Mouse (Mus musculus): ENCODE data around the gene Ccdc148. TPM values are rescaled to one million over a fixed set of nuclear protein-coding genes. Genes with fewer than 3 reads are reported as not detected.

The Ccdc148 gene
- total RNA-seq, 1 experiment from 2014 or later, result 1.3 TPM

DNA sequence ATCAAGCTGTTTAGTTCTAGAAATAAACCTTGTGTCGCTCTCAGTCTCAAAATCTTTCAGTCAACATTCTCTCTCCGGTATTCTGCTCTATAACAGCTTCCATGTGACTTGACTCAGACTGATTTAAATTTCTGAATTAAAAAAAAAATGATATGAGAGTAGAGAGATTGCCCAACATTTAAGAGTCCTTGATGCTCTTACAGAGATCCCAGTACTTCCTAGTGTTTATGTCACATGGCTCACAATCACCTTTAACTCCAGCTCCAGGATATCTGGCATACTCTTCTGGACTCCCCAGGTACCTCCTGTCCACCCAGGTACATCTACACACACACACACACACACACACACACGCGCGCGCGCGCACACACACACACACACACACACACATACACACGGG is 248.1 kb downstream of the Ccdc148 start:
- DNase-seq, result no peak

DNA sequence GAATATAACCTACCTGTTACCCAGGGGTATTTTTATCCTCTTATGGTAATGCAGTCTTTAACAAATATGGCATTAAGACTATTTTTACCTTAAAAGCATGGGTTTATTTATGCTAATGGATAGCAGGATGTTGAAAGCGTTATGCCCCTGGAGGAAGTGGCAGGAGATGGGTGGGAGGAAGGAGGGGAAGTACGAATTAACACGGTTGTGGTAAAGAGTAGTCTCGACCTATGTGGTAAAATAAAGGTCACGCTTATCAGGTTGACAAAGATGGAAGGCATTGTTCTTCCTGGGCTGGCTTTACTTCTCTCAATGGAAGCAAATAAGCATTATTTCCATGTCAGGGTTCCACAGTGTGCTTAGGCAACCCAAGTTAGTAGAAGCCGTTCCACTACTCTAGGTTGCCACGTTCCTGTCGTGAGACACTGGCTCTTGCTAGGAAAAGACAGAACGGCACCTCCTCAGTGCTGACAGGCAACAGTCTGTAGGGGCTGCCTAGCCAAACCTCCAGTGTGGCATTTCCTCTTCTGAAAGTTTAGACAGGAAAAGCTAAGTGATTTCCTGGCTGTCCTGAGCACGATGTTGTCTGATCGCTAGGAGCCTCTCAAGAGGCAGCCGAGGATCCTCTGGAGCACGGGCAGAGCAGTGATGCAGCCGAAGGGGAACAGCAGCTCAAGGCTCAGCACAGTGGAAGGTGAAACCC is 253.5 kb downstream of the Ccdc148 start:
- no peak for DNase-seq

DNA sequence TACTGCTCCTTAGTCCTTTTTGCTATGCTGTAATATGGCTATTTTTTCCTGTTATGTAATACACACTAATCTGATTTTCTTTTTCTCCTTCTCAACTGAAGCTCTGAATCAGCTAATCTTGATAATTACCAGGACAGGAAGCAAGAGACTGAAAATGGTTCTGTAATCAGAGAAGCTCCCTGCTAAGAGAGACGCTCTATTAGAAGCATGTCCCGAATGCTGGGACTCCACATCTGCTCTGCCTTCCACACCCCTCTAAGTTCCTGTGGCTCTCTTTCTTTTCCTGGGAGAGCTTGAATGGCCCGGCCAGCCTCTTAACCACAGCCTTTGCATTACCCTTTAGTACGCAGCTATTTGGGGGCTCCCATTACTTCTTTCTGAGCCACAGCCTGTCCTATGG is 255.4 kb downstream of the Ccdc148 start:
- DNase-seq, result no peak

DNA sequence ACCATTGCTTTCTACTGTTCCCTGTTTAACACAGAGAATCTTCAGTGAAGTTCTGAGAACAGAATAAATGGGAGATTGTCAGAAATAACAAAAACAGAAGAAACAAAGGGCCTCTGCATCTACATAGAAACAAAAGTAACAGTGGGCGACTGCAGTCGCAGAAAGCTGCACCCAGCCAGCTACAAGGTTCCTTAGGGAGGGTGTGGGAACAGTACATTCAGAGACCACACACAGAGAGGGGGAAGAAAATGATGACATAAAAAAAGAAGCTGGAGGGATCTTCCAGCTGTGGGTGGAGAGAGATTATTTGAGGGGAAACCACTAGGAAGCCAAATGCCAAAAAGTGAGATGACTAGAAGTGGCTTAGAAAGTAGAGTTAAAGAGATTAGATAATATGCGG is 280.6 kb downstream of the Ccdc148 start:
- no peak for DNase-seq

DNA sequence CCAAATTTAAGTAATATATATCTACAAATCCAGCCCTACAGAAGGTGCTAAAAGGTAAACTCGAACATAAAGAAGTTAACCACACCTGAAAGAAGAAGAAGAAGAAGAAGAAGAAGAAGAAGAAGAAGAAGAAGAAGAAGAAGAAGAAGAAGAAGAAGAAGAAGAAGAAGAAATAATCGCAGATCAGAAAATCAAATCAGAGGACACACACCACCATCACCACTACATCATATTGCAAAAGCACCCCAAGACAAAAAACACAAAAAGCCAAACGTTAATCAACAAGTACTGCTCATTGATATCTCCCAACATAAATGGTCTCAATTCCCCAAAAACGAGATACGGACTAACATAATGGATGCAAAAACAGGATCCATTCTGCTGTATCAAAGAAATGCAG is 301.3 kb downstream of the Ccdc148 start, which contains the start of gene Gm11099:
TSS of gene Gm11099 (plus strand) at position 301 of the 400 bp plus-strand sequence.
- DNase-seq, result no peak

DNA sequence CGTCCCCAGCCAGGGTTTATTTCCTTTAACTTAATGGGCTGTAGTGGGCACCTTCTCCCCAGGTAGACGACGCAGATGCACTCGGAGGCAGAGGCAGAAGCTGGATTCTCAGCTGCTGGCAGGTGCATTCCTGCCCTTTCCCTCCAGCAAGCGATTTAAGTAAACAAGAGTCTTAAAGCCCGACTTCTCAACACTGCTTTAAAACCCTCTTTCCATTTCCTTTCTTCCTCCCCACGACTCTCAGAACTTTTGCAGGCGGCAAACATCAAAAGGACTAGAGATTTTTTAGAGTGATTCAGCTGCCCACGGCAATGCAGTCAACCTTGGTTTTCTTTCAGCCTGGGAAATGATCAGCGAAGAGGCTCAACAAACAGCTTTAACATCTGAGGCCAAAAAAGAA is 316.0 kb downstream of the Ccdc148 start:
- DNase-seq, result no peak

DNA sequence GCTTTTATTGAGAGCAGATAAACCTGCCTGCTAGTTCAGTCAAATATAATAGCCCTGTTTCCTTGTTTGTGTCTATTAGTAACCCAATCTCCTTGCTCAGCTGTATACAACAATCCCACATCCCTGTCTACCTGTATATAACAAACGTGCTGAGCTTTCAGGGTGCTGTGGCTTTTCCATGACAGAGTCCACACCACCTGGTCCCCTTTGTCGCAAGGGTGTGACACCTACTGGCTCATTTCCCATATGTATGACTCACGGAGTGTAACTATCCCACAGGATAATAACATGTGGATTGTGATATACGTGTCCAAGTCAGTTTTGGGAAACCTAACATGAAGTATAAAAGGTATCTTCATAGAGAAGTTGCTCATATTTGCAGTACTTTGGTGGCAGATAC is 318.0 kb downstream of the Ccdc148 start:
- no peak for DNase-seq

DNA sequence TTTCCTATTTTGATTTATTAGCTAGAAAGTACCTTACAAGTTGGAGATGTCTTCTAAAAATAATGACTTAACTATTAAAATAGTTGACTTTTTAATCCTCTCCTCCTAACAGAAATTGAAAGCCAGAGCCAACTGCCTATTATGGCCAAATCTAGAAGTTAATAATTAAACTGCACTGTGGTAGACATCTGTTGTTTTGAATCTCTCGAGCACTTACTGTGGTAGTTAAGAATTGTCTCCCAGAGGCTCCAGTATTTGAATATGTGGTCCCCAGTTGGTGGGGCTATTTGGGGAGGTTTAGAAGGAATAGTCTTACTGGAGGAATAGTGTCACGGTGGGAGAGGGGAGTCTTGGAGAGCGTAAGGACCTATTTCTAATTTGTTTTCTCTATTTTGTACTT is 319.5 kb downstream of the Ccdc148 start:
- no peak for DNase-seq

DNA sequence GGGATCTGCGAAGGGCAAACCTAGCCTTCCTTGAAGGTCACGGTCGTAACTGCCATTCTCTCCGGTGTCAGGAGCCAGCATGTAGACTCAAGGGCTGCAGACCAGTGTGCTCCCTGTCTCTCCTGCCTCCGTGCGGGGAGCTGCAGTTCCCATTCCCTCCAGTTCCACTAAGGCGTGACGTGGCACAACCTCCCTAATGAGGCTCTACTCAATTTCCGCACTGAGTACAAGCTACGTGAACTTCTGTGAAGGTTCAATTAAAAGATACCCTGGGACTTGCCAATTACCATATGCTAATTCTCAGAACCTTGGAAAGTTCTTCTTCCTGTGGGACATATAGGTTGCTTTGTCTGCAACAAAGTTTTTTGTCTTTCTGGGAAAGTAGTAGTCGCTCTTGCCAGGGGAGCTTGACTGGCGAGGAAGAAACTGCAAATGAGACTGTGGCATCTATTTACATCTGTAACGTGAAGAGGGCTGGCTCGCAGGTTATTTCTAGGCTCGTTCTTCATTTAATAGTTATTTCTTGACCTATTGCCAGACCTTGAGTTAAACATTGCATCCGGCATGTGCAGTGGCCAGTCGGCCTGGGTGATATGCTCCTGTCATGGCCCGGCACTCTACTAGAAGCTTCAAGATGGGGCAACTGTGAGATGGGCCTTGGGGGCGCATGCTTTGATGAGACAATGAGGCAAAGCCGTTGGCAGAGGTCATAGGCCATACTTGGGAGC is 328.1 kb downstream of the Ccdc148 start:
- DNase-seq, result no peak

DNA sequence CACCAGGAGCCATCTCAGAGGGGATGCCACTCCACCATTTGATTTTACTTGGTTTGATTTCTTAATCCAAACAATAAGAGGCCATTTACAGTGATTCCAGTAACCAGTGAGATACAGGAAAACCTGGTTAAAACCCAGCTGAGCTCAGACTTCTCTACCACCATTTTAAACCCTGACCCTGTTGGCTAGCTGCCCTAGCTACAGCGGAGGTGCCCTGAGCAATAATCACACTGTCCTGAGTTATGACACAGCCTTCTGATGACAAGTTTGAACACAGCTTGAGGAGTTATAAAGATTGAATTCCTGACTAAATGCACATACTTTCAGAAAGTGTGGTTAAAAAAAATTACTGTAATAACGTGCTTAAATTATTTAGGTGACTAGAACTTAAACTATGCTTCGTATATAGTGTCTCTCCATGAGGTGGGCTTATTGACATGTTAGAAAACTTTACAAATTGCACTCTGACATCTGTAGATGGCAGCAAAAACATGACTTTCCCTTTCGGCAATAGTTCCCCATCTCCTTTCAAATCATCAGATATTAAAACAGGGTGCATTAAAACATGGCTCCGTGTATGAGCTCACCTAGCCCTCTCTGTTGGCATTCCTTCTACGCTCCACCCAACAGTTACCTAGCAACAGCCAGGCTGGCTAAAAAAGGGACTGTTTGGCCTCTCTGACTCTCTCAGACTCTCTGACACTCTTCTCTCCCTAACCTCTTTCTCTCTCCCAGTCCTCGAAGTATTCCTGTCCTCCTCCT is 330.3 kb downstream of the Ccdc148 start:
- peak; percentile 13 for DNase-seq

DNA sequence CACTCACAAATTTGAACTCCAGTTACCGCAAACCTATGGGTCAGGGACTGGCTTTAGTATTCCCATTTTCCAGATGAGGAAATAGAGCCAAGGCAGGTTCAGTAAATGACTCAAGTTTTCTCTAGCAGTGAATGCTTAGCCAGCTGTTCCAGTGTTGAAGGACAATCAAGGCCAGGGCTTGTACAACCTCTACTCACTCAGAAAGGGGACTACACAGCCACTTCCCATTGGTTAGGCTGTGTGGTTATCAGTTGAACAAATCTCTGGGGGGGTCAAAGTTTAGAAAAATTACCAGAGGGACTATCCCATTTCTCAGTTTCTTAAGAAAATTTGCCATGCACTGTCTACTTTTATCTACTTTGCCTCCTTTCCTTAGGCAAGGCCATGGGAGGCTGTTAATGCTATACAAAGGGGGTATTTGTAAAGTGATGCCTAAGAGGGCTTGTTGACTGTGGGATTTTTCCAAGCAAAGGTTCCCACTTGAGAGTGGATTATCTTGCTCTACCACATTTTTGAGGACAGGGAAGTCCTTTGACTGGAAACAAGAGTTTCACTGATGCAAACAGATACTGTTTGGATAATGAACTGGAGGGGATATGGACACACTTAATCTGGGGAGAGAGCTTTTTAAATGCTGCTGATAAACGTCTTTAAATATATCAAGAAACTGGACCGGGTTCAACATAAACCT is 331.4 kb downstream of the Ccdc148 start:
- no peak for DNase-seq

DNA sequence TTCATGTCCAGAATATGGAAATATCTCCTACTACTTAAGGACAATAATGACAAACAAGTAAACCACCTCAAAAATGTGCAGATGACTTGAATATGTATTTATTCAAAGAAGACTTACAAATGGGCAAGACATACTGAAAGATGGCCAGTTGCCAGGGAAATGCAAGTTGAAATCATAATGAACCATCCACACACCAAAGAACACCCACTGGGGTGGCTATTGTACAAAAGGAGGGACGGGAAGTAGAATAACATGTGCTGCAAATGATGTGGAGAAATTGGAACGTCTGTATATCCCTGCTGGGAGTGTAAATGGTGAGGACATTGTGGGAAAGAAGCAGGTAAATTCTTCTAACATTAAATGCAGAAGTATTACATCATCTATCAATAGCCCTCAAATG is 347.5 kb downstream of the Ccdc148 start:
- DNase-seq, result no peak

DNA sequence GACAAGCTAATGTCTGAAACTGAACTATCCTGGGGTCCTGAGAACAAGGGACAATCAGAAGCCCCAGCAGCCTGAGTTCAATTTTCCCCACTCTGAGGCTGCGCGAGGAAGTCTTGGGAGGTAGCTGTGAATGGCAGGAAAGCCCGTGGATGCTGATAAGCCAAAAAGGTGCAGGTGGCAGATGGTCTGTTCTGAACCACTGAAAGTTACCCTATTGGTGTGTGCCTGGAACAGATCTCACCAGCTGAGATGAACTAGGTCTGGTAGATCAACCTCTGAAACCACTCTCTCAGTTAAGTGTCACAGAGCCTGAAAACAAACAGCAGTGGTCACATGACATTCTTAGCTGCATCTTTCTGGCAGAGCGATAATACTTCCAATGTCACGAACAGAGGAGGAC is 360.9 kb downstream of the Ccdc148 start:
- DNase-seq, result no peak

DNA sequence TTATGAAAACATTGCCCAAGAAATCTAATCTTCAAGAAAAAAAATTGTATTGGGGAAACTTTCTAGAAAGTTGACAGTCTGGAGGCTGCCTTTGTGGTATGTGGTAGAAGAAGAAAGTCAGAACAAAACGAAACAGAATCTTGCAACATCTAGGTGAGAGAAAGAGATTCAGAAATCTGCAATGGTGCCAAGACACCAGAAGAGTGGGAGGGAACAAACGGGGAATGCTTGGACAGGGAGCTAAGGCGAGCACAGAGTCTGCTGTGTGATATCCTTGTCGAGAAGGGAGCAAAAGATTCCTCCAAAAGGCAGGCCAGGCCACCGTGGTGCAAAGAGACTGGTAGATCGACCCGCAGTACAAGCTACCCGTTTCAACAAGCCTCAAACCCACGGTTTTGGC is 361.4 kb downstream of the Ccdc148 start:
- DNase-seq, result no peak

DNA sequence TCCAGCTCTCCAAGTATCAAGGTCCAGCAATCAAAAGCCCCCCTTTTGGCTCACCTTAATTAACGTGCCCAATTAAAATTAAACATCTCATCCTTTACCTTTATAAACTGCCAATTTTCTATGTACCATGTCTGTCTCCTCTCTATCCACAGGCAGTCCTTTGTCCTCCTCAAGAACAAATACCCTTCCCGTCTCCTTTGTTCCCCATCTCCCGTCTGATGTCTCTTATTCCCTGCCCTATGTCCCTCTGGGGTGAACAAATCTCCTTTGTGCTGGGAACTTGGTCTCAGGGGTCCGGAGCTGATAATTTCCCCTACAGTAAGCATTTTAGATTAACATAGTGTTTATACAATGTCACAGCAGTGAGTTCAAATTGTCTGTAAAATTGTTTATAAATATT is 363.0 kb downstream of the Ccdc148 start:
- no peak for DNase-seq

DNA sequence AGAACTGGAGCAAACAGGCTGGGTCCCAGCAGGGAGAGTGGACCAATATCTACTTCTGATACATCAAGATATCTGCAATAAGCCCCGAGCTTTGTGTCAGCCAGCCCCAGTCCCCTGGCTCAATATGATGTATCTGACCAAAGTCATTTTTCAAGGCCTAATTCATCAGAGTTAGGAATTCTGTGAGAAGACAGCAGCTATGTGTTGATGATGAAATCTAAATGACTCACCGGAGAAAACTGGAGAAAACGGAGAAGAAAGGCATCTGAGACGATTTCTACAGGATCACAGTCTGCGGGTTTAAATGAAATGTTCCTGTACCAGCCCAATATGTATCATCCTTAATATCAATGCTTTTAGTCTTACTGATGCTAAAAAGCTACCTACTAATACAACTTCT is 365.1 kb downstream of the Ccdc148 start:
- no peak for DNase-seq

DNA sequence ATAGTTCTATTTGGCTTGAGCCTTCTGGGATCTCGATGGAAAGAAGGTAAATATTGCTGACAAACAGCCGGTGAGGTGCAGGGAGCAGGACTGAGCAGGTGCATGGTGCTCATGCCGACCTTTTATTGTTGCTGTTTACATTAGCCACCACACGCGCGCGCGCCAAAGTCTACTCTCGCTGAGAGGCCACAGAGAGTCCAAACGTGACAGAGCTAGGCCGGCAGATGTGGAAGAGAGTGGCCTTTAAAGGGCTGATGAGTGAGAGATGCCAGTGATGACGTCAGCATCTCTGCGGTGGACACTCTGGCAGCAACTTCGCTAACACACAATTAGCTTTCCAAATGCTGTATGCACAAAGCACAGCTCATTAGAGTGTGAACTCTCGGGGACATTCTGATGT is 366.0 kb downstream of the Ccdc148 start:
- no peak for DNase-seq

DNA sequence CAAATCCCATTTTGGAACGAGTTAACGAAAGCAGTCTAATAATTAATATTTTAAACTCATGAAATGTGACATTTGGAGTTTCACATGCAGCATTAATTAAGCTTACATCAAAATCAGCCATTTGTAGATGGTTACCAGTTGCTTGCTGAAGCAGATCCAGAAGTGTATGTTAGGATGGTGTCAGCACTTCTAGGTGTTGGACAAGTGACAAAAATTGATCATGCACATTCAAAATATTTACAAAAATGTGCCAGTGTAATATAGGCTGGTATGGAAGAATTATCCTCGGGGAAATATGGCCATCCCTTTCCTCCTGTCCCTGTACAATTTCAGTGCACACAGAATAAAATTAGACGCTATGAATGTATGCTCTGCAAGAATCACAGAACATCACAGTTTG is 370.1 kb downstream of the Ccdc148 start:
- DNase-seq, result no peak

DNA sequence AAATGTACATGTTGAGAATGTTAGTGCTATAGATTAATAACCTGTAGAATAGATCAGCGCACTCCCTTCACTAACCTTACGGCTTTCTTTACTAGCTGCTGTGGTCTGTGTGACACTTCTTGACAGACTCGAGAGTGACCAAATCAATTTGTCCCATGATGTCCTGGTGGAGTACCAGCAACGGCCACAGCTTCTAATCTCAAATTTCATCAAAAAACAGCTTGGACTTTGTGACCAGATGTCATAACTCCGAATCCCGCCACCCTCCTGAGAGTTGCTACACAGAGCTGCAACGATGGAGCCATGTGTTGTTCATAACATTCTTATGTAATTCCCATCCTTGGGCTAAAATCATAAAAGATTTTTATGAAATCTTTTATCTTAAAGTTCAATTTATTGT is 370.5 kb downstream of the Ccdc148 start:
- DNase-seq, result no peak

DNA sequence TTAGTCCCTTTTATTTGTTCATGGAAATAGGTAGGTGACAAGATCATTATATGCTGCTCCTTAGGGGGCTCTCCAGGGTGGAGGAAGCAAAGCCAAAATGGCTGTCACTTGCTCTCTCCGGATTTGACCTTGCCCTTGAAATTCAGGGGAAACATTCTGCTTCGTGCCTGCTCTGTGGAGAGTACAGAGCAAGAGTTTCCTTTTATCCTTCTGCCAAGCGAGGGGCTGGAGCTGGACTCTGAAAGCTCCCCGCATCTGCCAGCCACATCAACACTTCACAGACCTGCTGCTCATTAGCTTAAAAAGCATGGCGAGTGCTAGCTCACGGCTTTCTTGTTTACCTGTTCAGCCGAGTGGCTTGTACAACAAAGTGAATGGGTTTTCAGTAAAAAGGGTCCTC is 373.1 kb downstream of the Ccdc148 start:
- DNase-seq, result peak; percentile 5

DNA sequence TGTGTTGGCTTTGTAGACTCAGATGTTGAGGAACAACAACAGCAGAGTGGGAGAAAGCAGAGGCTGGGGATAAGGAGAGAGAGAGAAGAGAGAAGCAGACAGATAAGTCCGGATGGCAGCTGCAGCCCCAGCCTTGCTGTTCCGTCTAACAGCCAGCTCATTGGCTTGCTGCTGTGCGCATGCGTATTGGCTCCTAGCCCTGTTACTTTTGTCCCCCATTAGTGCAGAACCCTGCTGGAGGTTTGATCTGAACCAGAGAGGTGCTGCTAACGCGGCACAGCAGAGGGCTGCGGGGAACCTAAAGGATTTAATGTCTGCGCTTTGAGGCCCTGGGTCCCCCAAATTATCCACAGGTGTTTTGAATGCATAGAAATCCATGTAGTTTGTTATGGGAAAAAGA is 373.8 kb downstream of the Ccdc148 start:
- no peak for DNase-seq

DNA sequence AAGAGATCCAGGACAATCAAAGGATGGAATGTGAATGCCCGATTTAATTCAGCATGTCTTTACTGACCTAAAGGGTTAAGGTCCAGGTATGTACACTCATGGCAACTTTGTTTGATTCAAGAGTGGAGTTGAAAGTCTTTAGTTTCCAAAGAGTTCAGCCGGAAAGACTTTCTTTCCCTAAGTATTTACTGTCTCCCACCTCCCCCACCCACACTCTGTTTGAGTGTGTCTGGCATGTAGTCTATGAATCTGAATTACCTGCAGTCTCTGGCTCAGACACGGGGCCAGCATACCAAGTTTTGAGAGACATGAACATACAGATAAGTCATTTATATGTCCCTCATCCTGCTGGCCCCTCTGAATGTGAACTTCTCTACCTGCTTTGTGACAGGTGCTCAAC is 374.3 kb downstream of the Ccdc148 start:
- no peak for DNase-seq

DNA sequence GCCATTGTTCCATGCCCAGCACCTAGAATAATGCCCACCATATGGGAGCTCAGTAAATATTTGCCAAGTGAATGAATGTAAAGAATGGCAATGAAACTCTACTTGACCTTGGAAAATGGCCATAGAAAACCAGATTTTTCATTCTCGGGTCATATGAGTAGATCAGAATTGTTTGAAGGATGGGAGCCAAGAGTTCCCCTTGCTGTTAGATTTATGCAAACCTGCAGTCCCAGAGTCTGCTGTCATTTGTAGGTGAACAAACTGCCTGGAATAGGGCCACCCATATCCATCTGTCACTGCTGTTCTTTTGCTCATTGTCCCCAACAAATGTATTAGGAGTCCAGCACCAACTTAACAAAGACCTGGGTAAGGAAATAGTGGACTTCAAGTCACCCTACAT is 377.0 kb downstream of the Ccdc148 start:
- no peak for DNase-seq

Measured in adrenal gland, postnatal 25 days (tissue).